Mouse (Mus musculus) forebrain, embryonic 12.5 days (tissue): ENCODE data around the gene Vrtn. TPM values are rescaled to one million over a fixed set of nuclear protein-coding genes. Genes with fewer than 3 reads are reported as not detected.

Experiments
- ATAC-seq: fragments of 200-750 bp; cut with Nextera tagmentation; 2 replicates; pipeline ENCODE4 v1.8.0; 2017; ENCODE audit warnings: moderate TSS enrichment; ENCODE audit not compliant: low FRiP score
- H3K27ac ChIP-seq: fragments of 300-500 bp; sonication (generic); 2 replicates; pipeline ENCODE4 v1.5.1; 2016; ENCODE audit warnings: mild to moderate bottlenecking
- H3K27me3 ChIP-seq: fragments of 300-500 bp; sonication (generic); 2 replicates; pipeline ENCODE4 v1.6.1; 2016; ENCODE audit warnings: mild to moderate bottlenecking
- H3K36me3 ChIP-seq: fragments of 300-500 bp; sonication (generic); replicated peaks from 2 replicates; pipeline ENCODE4 v1.6.1; 2016; ENCODE audit warnings: mild to moderate bottlenecking
- H3K4me1 ChIP-seq: fragments of 300-500 bp; sonication (generic); 2 replicates; pipeline ENCODE4 v1.6.1; 2016
- H3K4me2 ChIP-seq: fragments of 300-500 bp; sonication (generic); 2 replicates; pipeline ENCODE4 v1.6.1; 2016; ENCODE audit warnings: mild to moderate bottlenecking, moderate library complexity
- H3K4me3 ChIP-seq: fragments of 300-500 bp; sonication (generic); replicated peaks from 2 replicates; pipeline ENCODE4 v1.5.1; 2016; ENCODE audit warnings: mild to moderate bottlenecking
- H3K9ac ChIP-seq: fragments of 300-500 bp; sonication (generic); 2 replicates; pipeline ENCODE4 v1.6.1; 2016; ENCODE audit warnings: mild to moderate bottlenecking
- H3K9me3 ChIP-seq: fragments of 300-500 bp; sonication (generic); 2 replicates; pipeline ENCODE4 v1.6.1; 2016
- WGBS: fragments of 180-500 bp; shearing (Covaris S2); methylation state at CpG from one replicate; pipeline ENCODE4 v1.1.7; 2016; 5-methylcytosine and 5-hydroxymethylcytosine counted together
- polyA plus RNA-seq: library from polyadenylated mRNA; unstranded; fragments of >200 nt; fragmentation: Nextera tagmentation; extraction: Ambion mirVana; gene quantifications from 2 replicates; pipeline ENCODE4 v1.2.1, GENCODE M21; 2016

Gene Vrtn
- polyA plus RNA-seq, 1 experiment from 2014 or later: not detected

DNA sequence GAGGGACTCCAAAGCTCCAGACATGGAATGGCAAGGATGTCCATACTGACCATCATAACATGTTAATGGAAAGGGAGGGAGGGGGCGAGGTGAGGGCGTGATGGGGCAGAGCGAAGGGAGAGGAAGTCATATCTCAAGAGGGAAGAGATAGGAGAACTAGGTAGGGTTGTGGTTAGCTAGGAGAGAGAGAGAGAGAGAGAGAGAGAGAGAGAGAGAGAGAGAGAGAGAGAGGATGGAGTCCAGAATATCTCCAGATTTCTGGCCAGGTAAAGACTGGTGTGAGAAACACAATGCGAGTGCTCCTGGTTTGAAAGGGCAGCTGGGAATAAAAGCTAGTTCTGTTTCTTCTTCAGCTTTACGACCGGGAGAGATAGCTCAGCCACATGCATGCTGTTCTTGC, 51.3 kb downstream of the Vrtn start:
- Histone ChIP-seq H3K36me3 (no peaks in the 10 kb centered on the region), H3K9me3 (no peaks in the 10 kb centered on the region; the same call in 1 of the 2 replicates), H3K4me2 (no peak overlapping the region), H3K4me1 (no peaks in the 10 kb centered on the region), H3K27me3 (peaks cover 17% of the 10 kb centered on the region), H3K27ac (no peak overlapping the region), H3K4me3 (no peak overlapping the region), H3K9ac (no peak overlapping the region)
- WGBS: 91% methylated on average over 6 of the region's 6 CpGs
- no peak for ATAC-seq

- H3K4me1 ChIP-seq: peaks cover 15% of the 10 kb centered on the region; the same call in 1 of the 2 replicates
- H3K9ac ChIP-seq: peak within 1 kb of the TSS; percentile 53
- no peak within 1 kb of the TSS for H3K27ac ChIP-seq
- H3K27me3 ChIP-seq: peaks cover 73% of the 10 kb centered on the region
- H3K9me3 ChIP-seq: no peaks in the 10 kb centered on the region; the same call in 1 of the 2 replicates
- peak within 1 kb of the TSS; percentile 95 for H3K4me2 ChIP-seq
- no peaks in the 10 kb centered on the region for H3K36me3 ChIP-seq
- peak within 1 kb of the TSS; percentile 62 for H3K4me3 ChIP-seq
- under 1% methylated on average over 79 of the region's 79 CpGs for WGBS
- peak; percentile 70 for ATAC-seq
These were observed 57.7 kb downstream of the Vrtn start, which contains the start of gene Syndig1l for GRCm38 (mm10) chr12:84698319-84699081. TSS of gene Syndig1l (minus strand) at chr12:84698831.

Other genes starting within 250 kb of the Vrtn start
- gene Entpd5, start 232.0 kb upstream of the Vrtn start, polyA plus RNA-seq: 11.0 and 13.8 TPM in 2 replicates
- gene Bbof1, start 231.9 kb upstream of the Vrtn start, polyA plus RNA-seq: 2.1 and 3.3 TPM in 2 replicates
- 28.7 and 29.9 TPM in 2 replicates for gene Rnf113a2, start 223.8 kb upstream of the Vrtn start, polyA plus RNA-seq
- gene Aldh6a1, start 190.0 kb upstream of the Vrtn start, polyA plus RNA-seq: 26.6 and 26.8 TPM in 2 replicates
- 37.5 and 39.2 TPM in 2 replicates for gene Lin52, start 189.6 kb upstream of the Vrtn start, polyA plus RNA-seq
- 0.08 and 0.37 TPM in 2 replicates for gene Vsx2, start 71.3 kb upstream of the Vrtn start, polyA plus RNA-seq
- 14.3 and 14.4 TPM in 2 replicates for gene Abcd4, start 23.6 kb upstream of the Vrtn start, polyA plus RNA-seq
- gene Syndig1l, start 57.8 kb downstream of the Vrtn start, polyA plus RNA-seq: 0.61 and 0.67 TPM in 2 replicates
- 72.0 and 75.2 TPM in 2 replicates for gene Npc2, start 132.1 kb downstream of the Vrtn start, polyA plus RNA-seq
- gene Isca2, start 132.2 kb downstream of the Vrtn start, polyA plus RNA-seq: 143 and 152 TPM in 2 replicates
- 0.19 and 0.35 TPM in 2 replicates for gene Ltbp2, start 235.5 kb downstream of the Vrtn start, polyA plus RNA-seq